Mouse (Mus musculus) MEL (cell line): ENCODE data around the gene Gm3336.

Experiments used
- CHD2 ChIP-seq: IDR thresholded peaks from 2 replicates; pipeline ENCODE4 v1.6.1; 2011; ENCODE audit warnings: low read length, improper control_type of control experiment
- CTCF ChIP-seq, 3 experiments: IDR thresholded peaks in 2 of 3; conservative IDR thresholded peaks in 1 of 3; 2 replicates each; pipeline ENCODE4 v1.5.1; 2011 to 2012; ENCODE audit warnings: low read length in 3 of 3, low read depth in 2 of 3, mild to moderate bottlenecking in 2 of 3, improper control_type of control experiment in 1 of 3, inconsistent platforms in 1 of 3, mixed read lengths in 1 of 3, moderate library complexity in 1 of 3; ENCODE audit not compliant: control insufficient read depth in 1 of 3, insufficient read depth in 1 of 3, poor library complexity in 1 of 3, severe bottlenecking in 1 of 3
- E2F4 ChIP-seq: IDR thresholded peaks from 2 replicates; pipeline ENCODE4 v1.6.1; 2011; ENCODE audit warnings: low read depth, low read length, improper control_type of control experiment, borderline replicate concordance
- EP300 ChIP-seq, 2 experiments: IDR thresholded peaks; 2 replicates each; pipeline ENCODE4 v1.6.1; 2011; ENCODE audit warnings: improper control_type of control experiment in 2 of 2, low read length in 2 of 2, low read depth in 1 of 2, mild to moderate bottlenecking in 1 of 2
- GATA1 ChIP-seq: IDR thresholded peaks from 2 replicates; pipeline ENCODE4 v1.6.1; 2011; ENCODE audit warnings: low read depth, low read length, improper control_type of control experiment
- MAX ChIP-seq: IDR thresholded peaks from 2 replicates; pipeline ENCODE4 v1.6.1; 2011; ENCODE audit warnings: low read length, improper control_type of control experiment
- POLR2A ChIP-seq, 2 experiments: IDR thresholded peaks; 2 replicates each; pipeline ENCODE4 v1.6.1; 2011 to 2012; ENCODE audit warnings: low read length in 2 of 2, mild to moderate bottlenecking in 2 of 2, control low read depth in 1 of 2, improper control_type of control experiment in 1 of 2, low read depth in 1 of 2, moderate library complexity in 1 of 2; ENCODE audit not compliant: control insufficient read depth in 1 of 2, insufficient read depth in 1 of 2, poor library complexity in 1 of 2
- POLR2AphosphoS2 ChIP-seq: IDR thresholded peaks from 2 replicates; pipeline ENCODE4 v1.6.1; 2011; ENCODE audit warnings: low read length, improper control_type of control experiment
- POLR2AphosphoS5 ChIP-seq: IDR thresholded peaks from 2 replicates; pipeline ENCODE4 v1.6.1; 2012; ENCODE audit warnings: low read depth, borderline replicate concordance, mild to moderate bottlenecking, inconsistent platforms, low read length, moderate library complexity, mixed read lengths
- RAD21 ChIP-seq: IDR thresholded peaks from 2 replicates; pipeline ENCODE4 v1.6.1; 2011; ENCODE audit warnings: mild to moderate bottlenecking, low read depth, low read length, improper control_type of control experiment
- TCF12 ChIP-seq: IDR thresholded peaks from 2 replicates; pipeline ENCODE4 v1.6.1; 2014; ENCODE audit warnings: low read depth, mild to moderate bottlenecking, inconsistent platforms, low read length, improper control_type of control experiment, moderate library complexity
- USF2 ChIP-seq, 2 experiments: IDR thresholded peaks; 2 replicates each; pipeline ENCODE4 v1.6.1; 2011 to 2012; ENCODE audit warnings: improper control_type of control experiment in 2 of 2, low read length in 2 of 2, borderline replicate concordance in 1 of 2, inconsistent platforms in 1 of 2, low read depth in 1 of 2, mild to moderate bottlenecking in 1 of 2; ENCODE audit not compliant: insufficient read depth in 1 of 2
- ZC3H11A ChIP-seq: IDR thresholded peaks from 2 replicates; pipeline ENCODE4 v1.6.1; 2012; ENCODE audit warnings: low read depth, mild to moderate bottlenecking, inconsistent platforms, low read length, improper control_type of control experiment
- ZKSCAN1 ChIP-seq: IDR thresholded peaks from 2 replicates; pipeline ENCODE4 v1.6.1; 2012; ENCODE audit warnings: low read depth, mild to moderate bottlenecking, inconsistent platforms, low read length, improper control_type of control experiment, moderate library complexity

GRCm38 (mm10) chr8:70716521-70717400 lies 1.6 kb upstream of the Gm3336 start:
- TF ChIP-seq GATA1 (no peak), POLR2AphosphoS5 (no peak), POLR2A (IDR thresholded peaks at IDR 0.05; ENCODE audit: control insufficient read depth in 1 of 2, insufficient read depth in 1 of 2, low read depth in 1 of 2, low read length in 2 of 2, poor library complexity in 1 of 2) (no peak), CTCF (IDR thresholded peaks at IDR 0.05 in 2 of 3, conservative IDR thresholded peaks at IDR 0.05 in 1 of 3; ENCODE audit: control insufficient read depth in 1 of 3, insufficient read depth in 1 of 3, low read depth in 2 of 3, low read length in 3 of 3, poor library complexity in 1 of 3, severe bottlenecking in 1 of 3) (no peak), RAD21 (no peak), MAX (no peak), CHD2 (no peak), EP300 (IDR thresholded peaks at IDR 0.05; ENCODE audit: low read depth in 1 of 2, low read length in 2 of 2) (no peak), E2F4 (no peak), POLR2AphosphoS2 (no peak), USF2 (IDR thresholded peaks at IDR 0.05; ENCODE audit: borderline replicate concordance in 1 of 2, insufficient read depth in 1 of 2, low read depth in 1 of 2, low read length in 2 of 2) (no peak), ZC3H11A (no peak), TCF12 (no peak), ZKSCAN1 (no peak)
